8 mouse cellular contexts compared by ENCODE assay signal in genomic region chr12:54986052-54986717, GRCm38 (mm10). TPM values are rescaled to one million over a fixed set of nuclear protein-coding genes. Genes with fewer than 3 reads are reported as not detected.
DNase-seq lines count a peak whose midpoint lies in the region; ATAC-seq and TF ChIP-seq lines count a peak whose summit lies in the region.

Gene Gm20403, minus strand, starts transcription at chr12:54986529.

- peak; percentile 83 for ATAC-seq in embryonic facial prominence, embryonic 14.5 days (ENCODE audit: low read depth)
- ATAC-seq in liver, embryonic 13.5 days (ENCODE audit: low read depth), result peak; percentile 80
- peak; percentile 76; the same call in 1 of the 2 replicates for ATAC-seq in stomach, embryonic 14.5 days (ENCODE audit: insufficient number of reproducible peaks, insufficient read depth, low FRiP score, low read depth)

- H3K4me3 ChIP-seq in embryonic facial prominence, embryonic 14.5 days (ENCODE audit: low read depth, low read length), result peak within 1 kb of the TSS; percentile 82
- peak within 1 kb of the TSS; percentile 86 for H3K4me3 ChIP-seq in kidney, adult 2 months (ENCODE audit: insufficient read depth, low read depth, low read length)
- peak within 1 kb of the TSS; percentile 93 for H3K4me3 ChIP-seq in liver, embryonic 13.5 days (replicated peaks)
- H3K4me3 ChIP-seq in stomach, embryonic 14.5 days (ENCODE audit: low read depth, low read length), result peak within 1 kb of the TSS; percentile 88

- H3K27me3 ChIP-seq in embryonic facial prominence, embryonic 14.5 days (replicated peaks; ENCODE audit: control insufficient read depth, insufficient read depth, low read length), result no peaks in the 10 kb centered on the region
- no peaks in the 10 kb centered on the region for H3K27me3 ChIP-seq in kidney, adult 2 months (replicated peaks; ENCODE audit: control insufficient read depth, insufficient read depth, low read length)
- no peaks in the 10 kb centered on the region for H3K27me3 ChIP-seq in liver, embryonic 13.5 days
- H3K27me3 ChIP-seq in stomach, embryonic 14.5 days (ENCODE audit: control insufficient read depth, insufficient read depth, low read length), result no peaks in the 10 kb centered on the region

- H3K4me2 ChIP-seq in embryonic facial prominence, embryonic 14.5 days (ENCODE audit: low read depth, low read length), result peak within 1 kb of the TSS; percentile 78
- H3K4me2 ChIP-seq in liver, embryonic 13.5 days, result peak within 1 kb of the TSS; percentile 96
- H3K4me2 ChIP-seq in stomach, embryonic 14.5 days (replicated peaks; ENCODE audit: low read depth, low read length), result peak within 1 kb of the TSS; percentile 84

- peaks cover 9% of the 10 kb centered on the region; the same call in 1 of the 2 replicates for H3K4me1 ChIP-seq in embryonic facial prominence, embryonic 14.5 days (ENCODE audit: control insufficient read depth, insufficient read depth, low read length)
- H3K4me1 ChIP-seq in kidney, adult 2 months (ENCODE audit: control insufficient read depth, insufficient read depth, low read length), result peaks cover 3% of the 10 kb centered on the region; the same call in 1 of the 2 replicates
- peaks cover 36% of the 10 kb centered on the region for H3K4me1 ChIP-seq in liver, embryonic 13.5 days (replicated peaks)
- 0 out of 2 replicates have a peak, but pooled peaks cover 5% of the 10 kb centered on the region for H3K4me1 ChIP-seq in stomach, embryonic 14.5 days (ENCODE audit: control insufficient read depth, insufficient read depth, low read length)

- under 1% methylated on average over 23 of the region's 60 CpGs for WGBS in embryonic facial prominence, embryonic 14.5 days
- WGBS in kidney, adult 2 months, result under 1% methylated on average over 60 of the region's 60 CpGs
- WGBS in liver, embryonic 13.5 days (ENCODE audit: insufficient replicate concordance), result under 1% methylated on average over 54 of the region's 60 CpGs
- WGBS in stomach, embryonic 14.5 days, result under 1% methylated on average over 55 of the region's 60 CpGs

- peak within 1 kb of the TSS; percentile 86 for H3K9ac ChIP-seq in embryonic facial prominence, embryonic 14.5 days (ENCODE audit: low read depth, low read length)
- H3K9ac ChIP-seq in liver, embryonic 13.5 days, result peak within 1 kb of the TSS; percentile 96
- peak within 1 kb of the TSS; percentile 90 for H3K9ac ChIP-seq in stomach, embryonic 14.5 days (replicated peaks; ENCODE audit: low read depth, low read length)

- no peaks in the 10 kb centered on the region for H3K9me3 ChIP-seq in embryonic facial prominence, embryonic 14.5 days (ENCODE audit: control insufficient read depth, low read length)
- no peaks in the 10 kb centered on the region for H3K9me3 ChIP-seq in liver, embryonic 13.5 days (replicated peaks)
- no peaks in the 10 kb centered on the region for H3K9me3 ChIP-seq in stomach, embryonic 14.5 days (ENCODE audit: control insufficient read depth, low read depth, low read length)

- peak; percentile 65 for TF ChIP-seq POLR2A in kidney, adult 2 months (IDR thresholded peaks at IDR 0.05; ENCODE audit: low read depth, low read length)

- no peaks in the 10 kb centered on the region for H3K36me3 ChIP-seq in embryonic facial prominence, embryonic 14.5 days (ENCODE audit: control insufficient read depth, insufficient read depth, low read length)
- H3K36me3 ChIP-seq in kidney, adult 2 months (ENCODE audit: control insufficient read depth, insufficient read depth, low read length), result no peaks in the 10 kb centered on the region
- peaks cover 17% of the 10 kb centered on the region for H3K36me3 ChIP-seq in liver, embryonic 13.5 days
- H3K36me3 ChIP-seq in stomach, embryonic 14.5 days (ENCODE audit: control insufficient read depth, insufficient read depth, low read length), result no peaks in the 10 kb centered on the region

- no peak for TF ChIP-seq CTCF in kidney, adult 2 months (conservative IDR thresholded peaks at IDR 0.05; ENCODE audit: insufficient read depth, insufficient read length, low read depth, low read length)

- peak within 1 kb of the TSS; percentile 91 for H3K27ac ChIP-seq in embryonic facial prominence, embryonic 14.5 days (replicated peaks; ENCODE audit: low read depth, low read length)
- H3K27ac ChIP-seq in kidney, adult 2 months (ENCODE audit: insufficient read depth, low read depth, low read length), result peak within 1 kb of the TSS; percentile 96
- peak within 1 kb of the TSS; percentile 97 for H3K27ac ChIP-seq in liver, embryonic 13.5 days
- peak within 1 kb of the TSS; percentile 90 for H3K27ac ChIP-seq in stomach, embryonic 14.5 days (ENCODE audit: low read length)

- DNase-seq in CD4-positive, CD25-positive, alpha-beta regulatory T cell, adult 2 months (ENCODE audit: low read depth, low spot score), result peak; percentile 77
- DNase-seq in adrenal gland, postnatal 36 days, result peak; percentile 84
- peak; percentile 93 for DNase-seq in embryonic facial prominence, embryonic 14.5 days (ENCODE audit: low spot score)
- peak; percentile 80 to 82 for DNase-seq in heart, adult 9 months (ENCODE audit: low spot score in 2 of 2)
- DNase-seq in kidney, adult 2 months, result peak; percentile 92
- peak; percentile 73 for DNase-seq in liver, embryonic 13.5 days
- peak; percentile 72 for DNase-seq in naive thymus-derived CD4-positive, alpha-beta T cell, adult 2 months (ENCODE audit: low read depth)

RNA-seq across cellular contexts. Expression of gene Gm20403, which starts in this region (rescaled TPM):
- total RNA-seq in adrenal gland, postnatal 36 days (2021), result not detected
- polyA plus RNA-seq in embryonic facial prominence, embryonic 14.5 days (2014; fragmentation: Nextera tagmentation; extraction: Ambion mirVana), result not detected in 2 replicates
- not detected in 2 replicates for polyA plus RNA-seq in kidney, adult 2 months (2012; rRNA removed)
- polyA plus RNA-seq in liver, embryonic 13.5 days (2015; fragmentation: Nextera tagmentation; extraction: Ambion mirVana), result not detected in 2 replicates
- polyA plus RNA-seq in stomach, embryonic 14.5 days (2014; fragmentation: Nextera tagmentation; extraction: Ambion mirVana), result not detected in 2 replicates

Comparison
In these comparisons a context has a peak if more than half of its experiments do, and no peak if none do; other contexts are left out.
1. Peak in every context shown above with its lines: DNase-seq, ATAC-seq, H3K4me3 ChIP-seq and H3K27ac ChIP-seq.
2. Peak in DNase-seq in adrenal gland, postnatal 36 days; RNA of the gene not detected or under 1 TPM.
3. Peak in DNase-seq, ATAC-seq, H3K4me3 ChIP-seq, H3K27ac ChIP-seq, H3K9ac ChIP-seq and H3K4me2 ChIP-seq in embryonic facial prominence, embryonic 14.5 days; RNA of the gene not detected or under 1 TPM.
4. Peak in DNase-seq, H3K4me3 ChIP-seq and H3K27ac ChIP-seq in kidney, adult 2 months; RNA of the gene not detected or under 1 TPM.
5. Peak in DNase-seq, ATAC-seq, H3K4me3 ChIP-seq, H3K27ac ChIP-seq, H3K9ac ChIP-seq and H3K4me2 ChIP-seq in liver, embryonic 13.5 days; RNA of the gene not detected or under 1 TPM.
6. Peak in ATAC-seq, H3K4me3 ChIP-seq, H3K27ac ChIP-seq, H3K9ac ChIP-seq and H3K4me2 ChIP-seq in stomach, embryonic 14.5 days; RNA of the gene not detected or under 1 TPM.